Mouse (Mus musculus) intestine, postnatal 0 days (tissue): ENCODE data around the gene Gm11444. TPM values are rescaled to one million over a fixed set of nuclear protein-coding genes. Genes with fewer than 3 reads are reported as not detected.
A peak's percentile ranks its signal among the peaks of the same experiment; 100 is the strongest.

Experiments
- ATAC-seq: fragments of 200-750 bp; cut with Nextera tagmentation; 2 replicates; pipeline ENCODE4 v1.8.0; 2017; ENCODE audit warnings: mild to moderate bottlenecking, moderate TSS enrichment, moderate library complexity
- H3K27ac ChIP-seq: fragments of 300-500 bp; sonication (generic); 2 replicates; pipeline ENCODE4 v1.5.1; 2014; ENCODE audit warnings: mild to moderate bottlenecking, low read depth, low read length, moderate library complexity
- H3K27me3 ChIP-seq: fragments of 300-500 bp; sonication (generic); replicated peaks from 2 replicates; pipeline ENCODE4 v1.6.1; 2014; ENCODE audit warnings: low read length, mixed read lengths; ENCODE audit not compliant: control insufficient read depth, insufficient read depth
- H3K36me3 ChIP-seq: fragments of 300-500 bp; sonication (generic); 2 replicates; pipeline ENCODE4 v1.6.1; 2014; ENCODE audit warnings: mild to moderate bottlenecking, moderate library complexity; ENCODE audit not compliant: control insufficient read depth, insufficient read depth
- H3K4me1 ChIP-seq: fragments of 300-500 bp; sonication (generic); replicated peaks from 2 replicates; pipeline ENCODE4 v1.6.1; 2014; ENCODE audit warnings: antibody characterized with exemption, low read length, mixed read lengths; ENCODE audit not compliant: control insufficient read depth, insufficient read depth
- H3K4me2 ChIP-seq: fragments of 300-500 bp; sonication (generic); replicated peaks from 2 replicates; pipeline ENCODE4 v1.6.1; 2014; ENCODE audit warnings: low read depth, mild to moderate bottlenecking, moderate library complexity
- H3K4me3 ChIP-seq: fragments of 300-500 bp; sonication (generic); 2 replicates; pipeline ENCODE4 v1.5.1; 2014; ENCODE audit warnings: low read depth, low read length
- H3K9ac ChIP-seq: fragments of 300-500 bp; sonication (generic); 2 replicates; pipeline ENCODE4 v1.6.1; 2014; ENCODE audit warnings: mild to moderate bottlenecking, low read depth, low read length
- H3K9me3 ChIP-seq: fragments of 300-500 bp; sonication (generic); 2 replicates; pipeline ENCODE4 v1.6.1; 2016; ENCODE audit warnings: mixed run types; ENCODE audit not compliant: control insufficient read depth
- CTCF ChIP-seq: sonication (generic); IDR thresholded peaks from 2 replicates; pipeline ENCODE4 v1.5.1; 2016; ENCODE audit warnings: low read depth, mild to moderate bottlenecking, control low read depth, antibody characterized with exemption, moderate library complexity
- WGBS: fragments of 180-500 bp; shearing (Covaris S2); extraction: QIAGEN DNeasy Blood & Tissue Kit; methylation state at CpG from one replicate; pipeline ENCODE4 v1.1.7; 2014; 5-methylcytosine and 5-hydroxymethylcytosine counted together
- polyA plus RNA-seq: library from polyadenylated mRNA; unstranded; fragments of >200 nt; fragmentation: Nextera tagmentation; extraction: Ambion mirVana; gene quantifications from 2 replicates; pipeline ENCODE4 v1.2.1, GENCODE M21; 2015

Gene Gm11444
- polyA plus RNA-seq, 1 experiment from 2014 or later = not detected

DNA sequence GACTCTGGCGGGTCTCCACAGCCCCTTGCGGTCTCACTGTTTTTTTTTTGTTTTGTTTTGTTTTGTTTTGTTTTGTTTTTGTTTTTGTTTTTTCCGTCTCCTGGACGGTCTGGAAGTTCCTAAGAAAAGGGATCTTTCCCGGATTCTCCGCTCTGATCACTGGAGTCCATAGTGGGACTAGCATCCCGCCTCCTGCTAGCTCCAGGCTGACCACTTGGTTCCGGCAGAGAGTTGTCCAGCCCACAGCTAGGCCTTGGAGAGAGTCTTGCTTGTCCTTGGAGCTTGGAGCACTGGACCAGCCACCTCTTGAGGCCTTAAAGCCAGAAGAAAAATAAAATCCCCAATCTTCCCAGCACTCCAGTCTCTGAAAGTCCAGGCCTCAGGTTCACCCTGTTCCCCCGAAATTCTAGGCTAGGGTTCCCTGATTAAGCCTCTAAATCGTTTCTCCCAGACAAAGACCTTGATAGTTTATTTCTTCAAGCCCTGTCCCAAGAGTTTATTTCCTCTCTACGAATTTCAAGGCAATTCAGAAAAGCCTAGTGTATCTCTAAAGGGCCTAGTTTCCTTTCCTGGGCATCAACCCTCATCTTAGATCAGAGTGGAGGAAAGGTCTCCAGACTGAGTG, 16.3 kb downstream of the Gm11444 start:
- 41% methylated on average over 11 of the region's 11 CpGs for WGBS

GRCm38 (mm10) chr11:85833081-85833521, 17.0 kb downstream of the Gm11444 start:
- Histone ChIP-seq H3K9me3 (no peaks in the 10 kb centered on the region), H3K36me3 (peaks cover 8% of the 10 kb centered on the region; the same call in 1 of the 2 replicates), H3K4me2 (peak overlapping the region; percentile 90), H3K27me3 (peaks cover 94% of the 10 kb centered on the region), H3K4me1 (0 out of 2 replicates have a peak, but pooled peaks cover 6% of the 10 kb centered on the region), H3K4me3 (peak overlapping the region; percentile 60), H3K27ac (peak overlapping the region; percentile 66), H3K9ac (peak overlapping the region; percentile 64)
- ATAC-seq = no peak
- TF ChIP-seq CTCF = no peak
- 0% methylated on average over 36 of the region's 54 CpGs for WGBS

More for the DNA sequence above, 16.3 kb downstream of the Gm11444 start:
- Histone ChIP-seq H3K4me1 (0 out of 2 replicates have a peak, but pooled peaks cover 6% of the 10 kb centered on the region), H3K36me3 (peaks cover 11% of the 10 kb centered on the region; the same call in 1 of the 2 replicates), H3K9me3 (no peaks in the 10 kb centered on the region), H3K27ac (no peak overlapping the region), H3K4me2 (peak overlapping the region; percentile 90), H3K9ac (peak overlapping the region; percentile 64), H3K4me3 (peak overlapping the region; percentile 60), H3K27me3 (peaks cover 94% of the 10 kb centered on the region)
- TF ChIP-seq CTCF = no peak
- ATAC-seq = no peak

DNA sequence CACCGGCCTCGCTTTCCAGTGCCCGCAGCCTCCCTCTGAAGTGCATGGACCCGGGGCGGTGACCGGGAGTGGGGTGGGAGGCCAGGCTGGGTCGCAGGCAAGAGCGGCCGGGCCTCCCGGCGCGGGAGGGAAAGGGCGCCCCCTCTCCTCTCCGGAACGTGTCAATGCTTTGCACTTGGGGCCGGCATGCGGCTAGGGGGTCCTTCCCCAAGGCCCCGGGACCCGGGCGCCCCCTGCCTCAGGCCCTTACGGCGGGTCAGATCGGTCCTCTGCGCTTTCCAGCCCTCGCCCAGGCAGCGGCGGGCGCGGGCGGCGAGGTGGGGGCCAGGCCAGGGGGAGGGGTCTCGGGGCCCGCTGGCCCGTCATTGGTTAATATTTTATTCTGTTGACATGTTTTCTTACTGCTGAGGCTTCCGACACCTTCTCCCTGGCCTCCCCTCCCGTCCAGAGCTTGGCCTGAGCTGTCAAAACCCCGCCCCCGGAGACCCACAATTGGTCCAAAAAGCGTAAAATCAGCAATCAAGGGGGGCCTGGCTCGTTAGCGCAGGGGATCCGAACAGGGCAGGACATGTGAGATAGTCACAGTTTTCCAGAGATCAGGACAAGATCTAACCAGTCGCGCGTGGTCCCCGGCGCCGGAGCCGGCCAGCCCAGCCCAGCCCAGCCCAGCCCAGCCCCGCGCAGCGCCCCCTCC, 17.8 kb downstream of the Gm11444 start, which contains the start of gene Tbx2:
Gene Tbx2 (plus strand): TSS at position 321 of the 694 bp plus-strand sequence.
- H3K9me3 ChIP-seq = no peaks in the 10 kb centered on the region
- WGBS = 1% methylated on average over 49 of the region's 52 CpGs
- ATAC-seq = peak; percentile 48
- H3K36me3 ChIP-seq = 0 out of 2 replicates have a peak, but pooled peaks cover 4% of the 10 kb centered on the region
- H3K4me2 ChIP-seq = peak within 1 kb of the TSS; percentile 90
- peak; percentile 36 for TF ChIP-seq CTCF
- peak within 1 kb of the TSS; percentile 64 for H3K9ac ChIP-seq
- H3K27me3 ChIP-seq = peaks cover 86% of the 10 kb centered on the region
- H3K4me1 ChIP-seq = 0 out of 2 replicates have a peak, but pooled peaks cover 3% of the 10 kb centered on the region
- peak within 1 kb of the TSS; percentile 60 for H3K4me3 ChIP-seq
- peak within 1 kb of the TSS; percentile 66 for H3K27ac ChIP-seq

- no peak for TF ChIP-seq CTCF
- no peaks in the 10 kb centered on the region for H3K9me3 ChIP-seq
Measured at GRCm38 (mm10) chr11:85831656-85832230, 18.4 kb downstream of the Gm11444 start.

GRCm38 (mm10) chr11:85830901-85831341, 19.2 kb downstream of the Gm11444 start:
- Histone ChIP-seq H3K4me1 (0 out of 2 replicates have a peak, but pooled peaks cover 3% of the 10 kb centered on the region), H3K4me2 (no peak overlapping the region), H3K27me3 (peaks cover 72% of the 10 kb centered on the region), H3K36me3 (0 out of 2 replicates have a peak, but pooled peaks cover 4% of the 10 kb centered on the region), H3K9me3 (no peaks in the 10 kb centered on the region), H3K9ac (no peak overlapping the region), H3K27ac (no peak overlapping the region), H3K4me3 (0 out of 2 replicates have a peak overlapping the region, but pooled peaks have one; percentile 7)
- TF ChIP-seq CTCF = peak; percentile 62
- ATAC-seq = no peak
- WGBS = 22% methylated on average over 17 of the region's 17 CpGs

More at GRCm38 (mm10) chr11:85831656-85832230, 18.4 kb downstream of the Gm11444 start:
- WGBS = 2% methylated on average over 33 of the region's 33 CpGs
- Histone ChIP-seq H3K4me2 (peak overlapping the region; percentile 90), H3K4me1 (0 out of 2 replicates have a peak, but pooled peaks cover 3% of the 10 kb centered on the region), H3K27me3 (peaks cover 80% of the 10 kb centered on the region), H3K27ac (peak overlapping the region; percentile 66; the same call in 1 of the 2 replicates), H3K4me3 (peak overlapping the region; percentile 60), H3K9ac (0 out of 2 replicates have a peak overlapping the region, but pooled peaks have one; percentile 40), H3K36me3 (0 out of 2 replicates have a peak, but pooled peaks cover 4% of the 10 kb centered on the region)
- ATAC-seq = 0 out of 2 replicates have a peak, but pooled peaks have one; percentile 4
